Mouse (Mus musculus): ENCODE data around the gene Ppie.
"Not testable (repeated sequence)": the region's sequence is repeated elsewhere in the genome, so short reads cannot be mapped to it uniquely, and the experiment has no call there.

Gene Ppie

GRCm38 (mm10) chr4:123139513-123140154, at the start of gene Ppie:
Ppie (minus strand) TSS chr4:123139951.
- DNase-seq (ENCODE audit: low read depth), result peak; percentile 96

GRCm38 (mm10) chr4:123184816-123185215, 45.1 kb upstream of the Ppie start:
- DNase-seq (ENCODE audit: low read depth), result no peak

- DNase-seq (ENCODE audit: low read depth), result no peak
These were observed 43.7 kb upstream of the Ppie start for GRCm38 (mm10) chr4:123183239-123184056.

- DNase-seq (ENCODE audit: low read depth), result no peak
These were observed 42.8 kb upstream of the Ppie start, which contains the start of gene Hpcal4 for GRCm38 (mm10) chr4:123182328-123183238. Hpcal4 (plus strand) TSS chr4:123183227.

GRCm38 (mm10) chr4:123171811-123172210, 32.1 kb upstream of the Ppie start:
- DNase-seq (ENCODE audit: low read depth), result peak; percentile 38

GRCm38 (mm10) chr4:123164157-123164556, 24.4 kb upstream of the Ppie start:
- DNase-seq (ENCODE audit: low read depth), result no peak

GRCm38 (mm10) chr4:123162305-123162917, 22.7 kb upstream of the Ppie start:
- DNase-seq (ENCODE audit: low read depth), result no peak

GRCm38 (mm10) chr4:123161251-123161650, 21.5 kb upstream of the Ppie start:
- DNase-seq (ENCODE audit: low read depth), result not testable (repeated sequence)

- no peak for DNase-seq (ENCODE audit: low read depth)
These were observed 20.8 kb upstream of the Ppie start for GRCm38 (mm10) chr4:123160571-123160970.

GRCm38 (mm10) chr4:123155840-123156239, 16.1 kb upstream of the Ppie start:
- DNase-seq (ENCODE audit: low read depth), result peak; percentile 55

GRCm38 (mm10) chr4:123155427-123155826, 15.7 kb upstream of the Ppie start:
- DNase-seq (ENCODE audit: low read depth), result no peak

GRCm38 (mm10) chr4:123155004-123155403, 15.3 kb upstream of the Ppie start:
- peak; percentile 73 for DNase-seq (ENCODE audit: low read depth)

GRCm38 (mm10) chr4:123152976-123153375, 13.2 kb upstream of the Ppie start:
- no peak for DNase-seq (ENCODE audit: low read depth)

- no peak for DNase-seq (ENCODE audit: low read depth)
These were observed 12.3 kb upstream of the Ppie start for GRCm38 (mm10) chr4:123152003-123152402.

- peak; percentile 73 for DNase-seq (ENCODE audit: low read depth)
These were observed 7.8 kb upstream of the Ppie start for GRCm38 (mm10) chr4:123147446-123148150.

- no peak for DNase-seq (ENCODE audit: low read depth)
These were observed 2.2 kb downstream of the Ppie start for GRCm38 (mm10) chr4:123137551-123137950.

GRCm38 (mm10) chr4:123127051-123127450, 12.7 kb downstream of the Ppie start:
- DNase-seq (ENCODE audit: low read depth), result no peak

- no peak for DNase-seq (ENCODE audit: low read depth)
These were observed 13.1 kb downstream of the Ppie start for GRCm38 (mm10) chr4:123126626-123127025.

- DNase-seq (ENCODE audit: low read depth), result no peak
These were observed 18.5 kb downstream of the Ppie start for GRCm38 (mm10) chr4:123121286-123121685.

GRCm38 (mm10) chr4:123116640-123117039, 23.1 kb downstream of the Ppie start:
- DNase-seq (ENCODE audit: low read depth), result not testable (repeated sequence)

GRCm38 (mm10) chr4:123116011-123116410, 23.7 kb downstream of the Ppie start, which contains the start of gene Oxct2b:
Oxct2b (plus strand) TSS chr4:123116266.
- DNase-seq (ENCODE audit: low read depth), result no peak

Measured in 416B (cell line).